Mouse (Mus musculus) testis, postnatal 14 days (tissue): ENCODE data around the gene Ninj2.
"Not testable (repeated sequence)": the region's sequence is repeated elsewhere in the genome, so short reads cannot be mapped to it uniquely, and the experiment has no call there.

Experiments used
- DNase-seq: peaks from one replicate; pipeline ENCODE4 v3.0.0; 2021; ENCODE audit warnings: low spot score

Gene Ninj2

DNA sequence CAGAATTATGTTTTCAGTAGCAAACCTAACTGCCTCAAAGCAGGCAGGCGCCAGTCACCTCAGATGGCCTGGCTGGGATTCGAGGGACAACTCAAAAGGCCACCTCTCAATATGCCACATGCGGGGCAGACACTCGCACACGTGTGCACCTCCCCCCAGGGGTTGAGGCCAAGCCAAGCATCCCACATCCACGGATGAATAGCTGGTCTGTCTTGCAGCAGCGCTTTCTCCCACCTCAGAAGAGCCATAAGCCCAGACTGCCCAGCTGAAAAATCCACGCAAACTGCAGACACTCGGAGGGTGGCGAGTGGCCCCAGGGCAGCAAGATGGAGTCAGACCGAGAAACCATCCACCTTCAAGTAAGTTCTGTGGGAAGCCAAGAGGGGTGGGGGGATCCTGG, at the start of gene Ninj2:
Gene Ninj2, plus strand, starts transcription at position 251 of the 400 bp plus-strand sequence.
- DNase-seq, result no peak

- DNase-seq, result no peak
Measured at GRCm38 (mm10) chr6:120045406-120045805, 47.7 kb upstream of the Ninj2 start.

GRCm38 (mm10) chr6:120047705-120048292, 45.4 kb upstream of the Ninj2 start:
- no peak for DNase-seq

DNA sequence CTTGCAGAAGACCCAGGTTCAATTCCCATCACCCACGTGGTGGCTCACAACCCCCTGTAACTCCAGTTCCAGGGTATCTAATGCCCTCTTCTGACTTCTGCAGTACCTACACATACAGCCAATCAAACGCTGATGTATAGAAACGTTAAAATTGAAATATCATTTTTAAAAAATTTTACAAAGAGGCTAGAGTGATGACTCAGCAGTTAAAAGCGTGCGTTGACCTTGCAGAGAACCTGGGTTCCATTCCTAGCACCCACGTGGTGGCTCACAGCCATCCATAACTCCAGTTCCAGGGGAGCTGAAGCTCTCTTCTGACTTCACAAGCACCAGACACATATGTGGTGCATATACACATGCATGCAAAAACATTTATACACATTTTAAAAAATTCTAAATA, 38.7 kb upstream of the Ninj2 start:
- DNase-seq, result no peak

- DNase-seq, result no peak
Measured at GRCm38 (mm10) chr6:120055666-120056540, 37.2 kb upstream of the Ninj2 start.

DNA sequence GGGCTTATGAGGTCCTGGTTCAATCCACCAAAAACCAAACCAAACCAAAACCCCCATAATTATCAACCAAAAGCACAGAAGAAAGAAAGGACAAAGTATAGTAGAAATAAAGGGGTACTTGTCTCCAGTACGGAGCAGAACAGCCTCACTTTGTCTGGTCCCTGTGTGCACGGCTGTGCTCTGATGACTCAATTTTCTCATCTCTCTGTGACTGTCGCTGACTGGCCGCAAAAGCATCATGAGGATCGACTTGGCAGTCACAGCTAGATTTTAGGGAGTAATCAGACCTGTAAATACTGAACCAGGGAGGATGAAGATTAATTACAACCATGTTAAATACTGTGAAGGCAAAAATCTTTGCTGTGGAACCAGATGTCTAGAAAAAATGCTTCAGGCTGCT, 30.2 kb upstream of the Ninj2 start:
- DNase-seq, result no peak

GRCm38 (mm10) chr6:120064627-120065026, 28.5 kb upstream of the Ninj2 start:
- DNase-seq, result no peak

DNA sequence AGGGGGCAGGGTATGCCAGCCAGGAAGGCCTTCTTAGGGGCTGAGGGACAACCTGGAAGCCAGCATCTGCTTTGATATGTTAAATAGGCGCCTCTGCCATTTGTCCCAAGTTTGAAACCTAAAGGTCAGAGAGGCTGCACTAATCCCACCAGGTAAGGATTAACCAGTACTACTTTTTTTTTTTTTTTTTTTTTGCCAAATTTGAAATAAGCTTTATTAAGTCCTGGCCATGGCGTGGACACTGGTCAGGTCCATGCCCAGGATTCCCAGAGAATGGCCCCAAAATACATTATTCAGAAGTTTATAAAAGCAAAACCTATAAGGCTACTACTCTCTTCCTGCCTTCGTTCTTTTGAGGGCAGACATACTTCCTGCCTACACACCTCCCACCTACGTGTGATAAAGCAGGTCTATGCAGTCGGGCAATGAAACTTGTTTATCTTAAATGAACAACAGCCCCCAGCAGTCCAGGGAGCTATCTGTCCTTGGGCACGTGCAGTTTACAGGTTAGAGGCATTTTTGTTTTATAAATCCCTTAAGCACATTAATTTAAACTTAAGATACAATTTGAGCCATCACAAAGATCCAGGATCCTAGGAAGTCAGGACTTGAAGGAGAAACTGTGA, 27.5 kb upstream of the Ninj2 start:
- no peak for DNase-seq

DNA sequence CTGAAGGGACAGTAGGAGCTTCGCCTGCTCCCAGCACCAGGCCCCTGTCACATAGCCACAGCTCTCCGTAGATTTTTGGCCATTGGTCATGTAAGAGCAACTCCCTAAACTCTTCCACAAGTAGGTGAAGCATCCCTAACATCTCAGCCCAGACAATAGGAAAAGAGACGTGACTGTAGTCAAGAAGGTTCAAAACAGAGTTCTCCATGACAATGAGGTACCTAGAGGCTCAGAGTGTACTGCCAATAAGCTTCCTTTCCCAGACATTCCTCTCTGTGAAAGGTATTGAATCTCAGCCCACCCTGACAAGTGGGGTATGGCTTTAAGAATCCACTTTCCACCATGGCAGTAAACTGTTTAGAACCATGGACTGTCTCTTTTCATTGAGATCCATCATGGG, 23.6 kb upstream of the Ninj2 start:
- DNase-seq, result no peak

DNA sequence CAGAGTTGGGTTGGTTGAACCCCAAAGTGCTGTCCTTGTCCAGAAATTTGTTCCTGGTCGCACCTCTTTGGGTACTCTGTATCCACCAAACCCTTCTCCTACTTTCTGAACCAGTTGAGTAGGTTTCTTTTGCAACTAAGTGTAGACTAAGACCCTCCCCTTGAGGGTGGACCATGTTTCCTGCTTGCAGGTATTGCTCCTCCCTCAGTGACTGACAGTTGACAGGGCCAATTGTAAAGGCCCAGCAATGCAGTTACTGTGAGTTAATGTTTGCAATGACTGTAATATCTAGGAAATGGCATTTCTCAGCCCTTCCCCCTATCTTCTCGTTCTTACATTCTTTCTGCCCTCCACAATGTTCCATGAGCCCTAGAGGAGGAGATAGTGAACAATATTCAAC, 20.5 kb upstream of the Ninj2 start:
- no peak for DNase-seq

DNA sequence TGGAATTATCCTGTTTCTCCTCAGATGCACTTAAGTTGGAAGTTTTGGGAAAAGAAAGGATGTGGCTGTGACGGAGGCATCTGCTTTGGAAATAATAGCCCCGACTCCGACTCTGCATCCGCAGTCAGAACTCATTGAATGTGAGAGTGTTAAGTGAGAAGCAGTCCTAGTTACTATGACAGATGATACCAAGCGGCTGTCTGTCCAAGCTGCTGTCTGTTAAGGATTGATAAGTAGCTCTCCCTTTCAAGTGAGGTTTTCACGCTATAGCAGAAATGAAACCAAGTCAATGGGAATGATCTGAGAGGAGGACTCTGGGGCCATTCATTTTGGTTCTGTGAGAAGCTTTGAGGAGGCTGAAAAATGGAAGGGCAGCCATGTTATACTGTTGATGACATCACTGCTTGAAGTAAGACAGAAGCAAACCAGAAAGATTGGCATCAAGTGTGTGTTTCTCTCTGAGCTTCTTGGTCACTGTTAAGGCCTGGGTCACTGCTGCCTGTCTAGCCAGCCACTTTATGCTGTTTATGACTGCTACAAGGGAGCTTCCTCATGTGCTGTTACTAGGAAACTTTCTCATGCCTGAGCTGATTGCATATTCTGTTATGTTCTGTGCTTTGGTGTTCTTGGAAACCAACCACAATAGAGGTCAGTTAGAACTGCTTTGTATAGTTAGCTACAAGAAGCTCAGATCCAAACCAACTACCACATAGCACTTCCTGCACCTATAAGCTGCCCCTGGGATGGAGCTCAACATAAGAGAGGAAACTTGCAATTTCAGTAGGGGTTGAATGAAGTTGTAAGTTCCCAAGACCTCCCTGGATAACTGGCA, 16.3 kb upstream of the Ninj2 start:
- DNase-seq, result no peak

DNA sequence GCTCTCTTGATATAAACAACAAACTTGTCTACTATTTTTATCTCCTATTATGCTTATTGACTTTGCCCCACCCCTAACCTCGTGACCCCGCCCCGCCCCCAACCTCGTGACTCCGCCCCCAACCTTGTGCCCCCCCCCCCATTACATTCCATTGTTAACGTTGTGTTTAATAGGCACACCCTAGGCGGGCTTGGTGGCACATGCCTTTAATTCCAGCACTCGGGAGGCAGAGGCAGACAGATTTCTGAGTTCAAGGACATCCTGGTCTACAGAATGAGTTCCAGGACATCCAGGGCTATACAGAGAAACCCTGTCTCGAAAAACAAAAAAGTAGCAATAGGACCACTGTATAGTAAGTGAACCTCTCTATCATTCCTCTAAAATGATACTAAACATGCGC, 13.6 kb upstream of the Ninj2 start:
- no peak for DNase-seq

DNA sequence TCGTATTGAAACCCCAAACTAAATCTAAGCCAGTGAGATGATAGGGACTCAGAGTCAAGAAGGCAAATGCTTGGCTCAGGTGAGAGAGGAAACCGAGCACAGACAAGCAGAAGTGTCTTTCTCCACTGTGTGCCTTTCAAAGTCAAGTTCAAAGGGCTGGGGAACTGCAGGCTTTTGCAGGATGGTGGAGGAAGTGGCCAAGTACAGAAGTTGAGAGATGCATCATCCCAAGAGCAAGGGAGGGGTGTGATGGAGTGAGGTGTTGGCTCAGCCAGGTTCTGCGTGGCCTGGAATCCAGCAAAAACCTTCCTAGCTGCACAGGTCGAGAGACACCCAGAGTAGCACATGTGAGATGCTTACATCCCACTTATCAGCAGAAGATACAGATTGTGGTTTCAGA, 11.6 kb upstream of the Ninj2 start:
- no peak for DNase-seq

DNA sequence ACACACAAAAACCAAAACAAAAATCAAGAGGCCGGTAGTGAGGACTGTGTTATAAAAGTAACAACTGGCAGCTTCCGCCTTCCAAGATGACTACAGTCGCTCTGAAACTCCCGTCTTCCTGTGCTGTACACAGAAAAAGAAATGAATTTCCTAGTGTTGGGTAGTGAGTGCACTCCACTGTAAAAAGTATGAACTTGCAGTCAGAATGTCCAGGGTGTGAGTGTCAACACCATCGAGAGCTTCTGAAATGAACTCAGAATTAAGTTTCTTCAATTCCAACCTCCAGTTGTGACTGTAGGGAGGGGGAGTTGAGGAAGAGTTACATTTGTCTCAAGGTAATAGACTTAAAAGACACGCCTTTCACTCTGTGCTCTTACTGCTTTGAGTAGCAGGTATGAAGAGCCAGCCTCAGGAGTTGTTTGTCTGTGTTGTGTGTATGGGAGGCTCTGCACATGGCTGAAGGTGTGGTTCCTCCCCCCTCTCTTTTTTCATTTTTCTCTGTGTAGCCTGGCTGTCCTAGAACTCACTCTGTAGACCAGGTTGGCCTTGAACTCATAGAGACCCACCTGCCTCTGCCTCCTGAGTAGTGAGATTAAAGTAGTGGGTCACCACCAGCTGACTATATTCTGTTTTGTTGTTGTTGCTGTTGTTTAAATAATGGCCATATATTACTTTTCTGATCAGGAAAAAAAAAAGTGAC, 10.7 kb upstream of the Ninj2 start:
- DNase-seq, result no peak

GRCm38 (mm10) chr6:120082951-120083411, 10.2 kb upstream of the Ninj2 start:
- no peak for DNase-seq

- DNase-seq, result no peak
Measured at GRCm38 (mm10) chr6:120083442-120083841, 9.7 kb upstream of the Ninj2 start.

DNA sequence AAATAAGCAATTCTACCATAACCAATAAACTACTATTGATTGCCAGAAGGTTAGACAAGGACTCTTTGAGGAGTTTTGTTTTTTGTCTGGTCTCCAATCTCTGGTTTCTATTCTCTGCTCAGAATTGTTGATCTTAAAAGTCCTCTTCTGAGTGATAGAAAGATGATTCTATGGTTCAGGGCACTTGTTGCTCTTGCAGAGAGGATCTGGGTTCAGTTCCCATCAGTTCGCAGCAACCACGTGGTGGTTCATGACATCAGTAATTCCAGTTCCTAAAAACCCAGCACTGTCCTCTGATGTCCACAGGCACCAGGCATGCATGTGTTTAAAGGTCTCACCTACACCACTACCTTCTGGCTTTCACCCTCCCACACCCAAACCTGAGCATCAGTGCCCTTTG, 8.2 kb upstream of the Ninj2 start:
- no peak for DNase-seq

DNA sequence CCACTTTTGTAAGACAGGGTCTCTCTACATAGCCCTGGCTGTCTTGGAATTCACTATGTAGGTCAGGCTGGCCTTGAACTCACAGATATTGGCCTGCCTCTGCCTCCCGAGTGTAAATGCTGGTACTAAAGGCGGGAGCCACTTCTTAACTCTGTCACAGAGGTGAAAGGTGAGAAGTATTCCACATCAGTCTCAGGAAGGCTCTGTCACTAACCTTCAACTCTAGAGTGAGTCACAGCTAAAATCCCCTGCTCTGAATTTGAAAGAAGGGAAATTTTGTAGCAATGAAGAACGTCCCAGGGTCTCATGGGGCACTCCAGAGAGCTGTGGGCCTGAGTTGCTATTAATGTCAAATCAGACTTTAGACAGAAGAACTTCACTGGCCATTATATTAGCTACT, 7.3 kb upstream of the Ninj2 start:
- DNase-seq, result no peak

- not testable (repeated sequence) for DNase-seq
Measured at GRCm38 (mm10) chr6:120087041-120087440, 6.1 kb upstream of the Ninj2 start.

DNA sequence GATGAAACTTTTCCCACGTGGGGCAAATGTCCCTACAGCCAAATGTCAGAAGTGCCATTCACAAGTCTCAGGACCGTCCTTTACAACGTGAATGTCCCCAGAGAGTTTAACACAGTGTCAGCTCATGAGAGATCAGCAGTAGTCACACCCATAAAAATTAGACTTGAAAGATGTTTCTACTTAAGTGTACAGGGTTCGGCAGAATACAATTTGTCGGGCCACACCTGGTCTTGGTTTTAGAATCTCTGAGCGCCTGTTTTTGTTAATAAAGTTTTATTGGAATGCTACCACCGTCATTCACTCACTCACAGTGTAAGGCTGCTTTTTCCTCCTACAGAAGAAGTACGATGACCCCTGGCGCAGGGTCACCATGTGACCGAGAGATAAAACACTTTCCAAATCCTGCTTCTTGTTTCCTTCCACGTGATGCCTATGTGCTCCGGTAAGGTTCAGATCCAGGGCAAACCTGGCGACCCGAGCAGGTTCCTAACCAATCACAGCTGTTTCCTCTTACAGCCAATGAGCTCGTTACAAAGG, 2.4 kb upstream of the Ninj2 start:
- no peak for DNase-seq

- no peak for DNase-seq
Measured at GRCm38 (mm10) chr6:120091956-120092355, 1.2 kb upstream of the Ninj2 start.
